29 mouse cellular contexts compared by ENCODE assay signal in the genomic region with DNA sequence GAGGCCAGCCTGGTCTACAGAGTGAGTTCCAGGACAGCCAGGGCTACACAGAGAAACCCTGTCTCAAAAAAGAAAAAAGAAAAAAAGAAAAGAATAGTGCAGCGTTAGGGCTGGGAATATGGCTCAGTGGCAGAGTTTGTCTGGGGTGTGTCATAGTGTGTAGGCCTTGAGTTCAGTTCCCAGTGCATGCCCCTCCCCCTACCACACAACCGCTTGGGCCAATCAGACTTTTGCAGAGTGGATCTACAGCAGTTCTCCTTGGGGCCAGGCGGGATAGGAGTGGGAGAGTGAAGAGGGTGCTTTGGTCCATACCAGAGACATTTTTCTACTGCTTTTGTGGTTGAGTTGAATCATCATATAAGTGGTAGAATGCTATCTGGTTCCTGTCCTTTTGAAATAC. TPM values are rescaled to one million over a fixed set of nuclear protein-coding genes. Genes with fewer than 3 reads are reported as not detected.
DNase-seq lines count a peak whose midpoint lies in the region; ATAC-seq and TF ChIP-seq lines count a peak whose summit lies in the region.
"Had no signal": no experiment of that assay in that cellular context is flagged by ENCODE, and none has a peak within 500 bp of the region (broad histone marks: within the 10 kb centered on the region; RNA-seq: fewer than 3 reads in every experiment).

No protein-coding gene starts in this region.

- 0 out of 2 replicates have a peak, but pooled peaks cover 4% of the 10 kb centered on the region for H3K36me3 ChIP-seq in liver, embryonic 12.5 days
- H3K36me3 ChIP-seq in liver, postnatal 0 days (replicated peaks; ENCODE audit: insufficient read depth, low read length) = no peaks in the 10 kb centered on the region
- H3K36me3 ChIP-seq: hindbrain, embryonic 12.5 days had no signal

- WGBS in liver, embryonic 12.5 days (ENCODE audit: insufficient replicate concordance) = 58% methylated on average over 3 of the region's 3 CpGs
- 76% methylated on average over 3 of the region's 3 CpGs for WGBS in liver, postnatal 0 days (ENCODE audit: insufficient replicate concordance)

- no peak for ATAC-seq in liver, embryonic 12.5 days
- no peak for ATAC-seq in liver, postnatal 0 days
- ATAC-seq: CD4-positive, CD25-positive, alpha-beta regulatory T cell, adult 4 months; hindbrain, postnatal 0 days; intestine, embryonic 16.5 days; Patski had no signal

- 0 out of 2 replicates have a peak overlapping the region, but pooled peaks have one; percentile 13 for H3K9ac ChIP-seq in liver, embryonic 12.5 days
- H3K9ac ChIP-seq in liver, postnatal 0 days (replicated peaks) = no peak overlapping the region
- H3K9ac ChIP-seq: embryonic facial prominence, embryonic 13.5 days; hindbrain, embryonic 12.5 days; lung, embryonic 14.5 days had no signal

- H3K4me1 ChIP-seq in liver, embryonic 12.5 days = peaks cover 43% of the 10 kb centered on the region
- H3K4me1 ChIP-seq in liver, postnatal 0 days (ENCODE audit: insufficient read depth) = peaks cover 18% of the 10 kb centered on the region

- H3K4me3 ChIP-seq in liver, embryonic 12.5 days = no peak overlapping the region
- no peak overlapping the region for H3K4me3 ChIP-seq in liver, postnatal 0 days (ENCODE audit: low read depth, low read length)
- H3K4me3 ChIP-seq: embryonic facial prominence, embryonic 13.5 days; hindbrain, embryonic 12.5 days had no signal

- DNase-seq in cerebellum, adult 9-10 months = peak; percentile 35
- no peak for DNase-seq in cerebellum, postnatal 25 days
- no peak for DNase-seq in liver, postnatal 0 days
- peak; percentile 72 for DNase-seq in ES-CJ7 (ENCODE audit: low read depth, low spot score)
- peak; percentile 26 for DNase-seq in induced T-regulatory cell, adult 2 months (ENCODE audit: low read depth)
- no peak for DNase-seq in testis, postnatal 10 days (ENCODE audit: low spot score)
- DNase-seq in right cerebral cortex, postnatal 4 days = no peak
- DNase-seq: cerebellum, adult 9-11 months; gastrocnemius, postnatal 14 days; heart, postnatal 14 days; kidney, adult 8-10 months; kidney, postnatal 4 days; left cerebral cortex, postnatal 4 days; lung, embryonic 14.5 days; lung, postnatal 36 days; retina, postnatal 1 day; right cerebral cortex, postnatal 14 days; thymus, adult 18-20 months; thymus, postnatal 25 days had no signal

- TF ChIP-seq CTCF in liver, postnatal 0 days (IDR thresholded peaks at IDR 0.05; ENCODE audit: low read depth) = no peak

- H3K27ac ChIP-seq in liver, embryonic 12.5 days = no peak overlapping the region
- H3K27ac ChIP-seq in liver, postnatal 0 days (ENCODE audit: low read depth) = no peak overlapping the region
- H3K27ac ChIP-seq: hindbrain, embryonic 12.5 days; kidney, postnatal 0 days had no signal

- H3K9me3 ChIP-seq in liver, embryonic 12.5 days (replicated peaks) = no peaks in the 10 kb centered on the region
- H3K9me3 ChIP-seq in liver, postnatal 0 days (ENCODE audit: low read length) = no peaks in the 10 kb centered on the region
- H3K9me3 ChIP-seq: G1E; hindbrain, embryonic 12.5 days had no signal

- no peak for TF ChIP-seq EP300 in liver, postnatal 0 days (IDR thresholded peaks at IDR 0.05; ENCODE audit: low read depth)

- no peaks in the 10 kb centered on the region for H3K27me3 ChIP-seq in liver, embryonic 12.5 days (replicated peaks)
- no peaks in the 10 kb centered on the region for H3K27me3 ChIP-seq in liver, postnatal 0 days (ENCODE audit: insufficient read depth, low read length)
- H3K27me3 ChIP-seq: embryonic facial prominence, embryonic 13.5 days; hindbrain, embryonic 12.5 days; Patski had no signal

- H3K4me2 ChIP-seq in liver, embryonic 12.5 days = no peak overlapping the region
- no peak overlapping the region for H3K4me2 ChIP-seq in liver, postnatal 0 days (ENCODE audit: low read depth, low read length)
- H3K4me2 ChIP-seq: embryonic facial prominence, embryonic 13.5 days; hindbrain, embryonic 12.5 days; lung, embryonic 14.5 days; midbrain, embryonic 11.5 days had no signal

RNA-seq across cellular contexts. Expression of a gene that starts 3.6 kb away (rescaled TPM):
- polyA plus RNA-seq in liver, embryonic 12.5 days (2016; fragmentation: Nextera tagmentation; extraction: Ambion mirVana) = 4.1 and 4.7 TPM in 2 replicates
- 1.3 and 1.5 TPM in 2 replicates for polyA plus RNA-seq in liver, postnatal 0 days (2015; fragmentation: Nextera tagmentation; extraction: Ambion mirVana)

Comparison
In these comparisons a context has a peak if more than half of its experiments do, and no peak if none do; other contexts are left out.
1. DNase-seq: peak in cerebellum, adult 9-10 months (single experiment), ES-CJ7 (single experiment) and induced T-regulatory cell, adult 2 months (single experiment); none in cerebellum, postnatal 25 days (0 of 2), liver, postnatal 0 days (single experiment), testis, postnatal 10 days (single experiment) and right cerebral cortex, postnatal 4 days (single experiment).